ENCODE assay signal across 26 mouse cellular contexts in genomic region chr14:13262406-13262805, GRCm38 (mm10). TPM values are rescaled to one million over a fixed set of nuclear protein-coding genes. Genes with fewer than 3 reads are reported as not detected.
DNase-seq lines count a peak whose midpoint lies in the region; ATAC-seq lines count a peak whose summit lies in the region.
"Had no signal": no experiment of that assay in that cellular context is flagged by ENCODE, and none has a peak within 500 bp of the region (broad histone marks: within the 10 kb centered on the region; RNA-seq: fewer than 3 reads in every experiment).

No protein-coding gene starts in this region.

- ATAC-seq in forebrain, embryonic 15.5 days (replicated peaks): peak; percentile 91
- ATAC-seq in forebrain, embryonic 11.5 days (replicated peaks; ENCODE audit: low FRiP score): no peak
- ATAC-seq in midbrain, embryonic 14.5 days (ENCODE audit: low FRiP score, low TSS enrichment): peak; percentile 58; the same call in 1 of the 2 replicates
- ATAC-seq in midbrain, embryonic 11.5 days (ENCODE audit: low FRiP score): no peak
- ATAC-seq in midbrain, embryonic 15.5 days (replicated peaks): peak; percentile 72
- ATAC-seq: CD4-positive, CD25-positive, alpha-beta regulatory T cell, adult 4 months; Patski had no signal

- H3K4me1 ChIP-seq in forebrain, embryonic 15.5 days: no peaks in the 10 kb centered on the region
- no peaks in the 10 kb centered on the region for H3K4me1 ChIP-seq in forebrain, embryonic 11.5 days (replicated peaks; ENCODE audit: control insufficient read depth, insufficient read depth, low read length)
- H3K4me1 ChIP-seq in midbrain, embryonic 14.5 days (ENCODE audit: control insufficient read depth, insufficient read depth, low read length): no peaks in the 10 kb centered on the region
- no peaks in the 10 kb centered on the region for H3K4me1 ChIP-seq in midbrain, embryonic 11.5 days (ENCODE audit: control insufficient read depth, insufficient read depth, low read length)
- no peaks in the 10 kb centered on the region for H3K4me1 ChIP-seq in midbrain, embryonic 15.5 days
- H3K4me1 ChIP-seq: embryonic facial prominence, embryonic 12.5 days; heart, embryonic 15.5 days; limb, embryonic 12.5 days; neural tube, embryonic 15.5 days had no signal

- DNase-seq in forebrain, embryonic 11.5 days (ENCODE audit: low spot score): no peak
- peak; percentile 56 for DNase-seq in midbrain, embryonic 14.5 days
- no peak for DNase-seq in midbrain, embryonic 11.5 days (ENCODE audit: low spot score, missing footprints)
- DNase-seq in c-Kit-positive CD71-positive TER-119-positive erythroid progenitor cells, embryonic 14.5 days (ENCODE audit: low spot score): no peak
- no peak for DNase-seq in kidney, postnatal 10 days
- no peak for DNase-seq in thymus, postnatal 36 days
- DNase-seq: adrenal gland, postnatal 36 days; cerebellum, adult 18-20 months; cerebellum, postnatal 14 days; heart, postnatal 4 days; kidney, adult 2 months; kidney, postnatal 14 days; lung, adult 18-20 months; lung, postnatal 10 days had no signal

- H3K27me3 ChIP-seq in forebrain, embryonic 15.5 days: no peaks in the 10 kb centered on the region
- no peaks in the 10 kb centered on the region for H3K27me3 ChIP-seq in forebrain, embryonic 11.5 days (ENCODE audit: control insufficient read depth, insufficient read depth, low read length)
- H3K27me3 ChIP-seq in midbrain, embryonic 14.5 days (ENCODE audit: control insufficient read depth, insufficient read depth, low read length): no peaks in the 10 kb centered on the region
- H3K27me3 ChIP-seq in midbrain, embryonic 11.5 days (ENCODE audit: control insufficient read depth, insufficient read depth, low read length): no peaks in the 10 kb centered on the region
- H3K27me3 ChIP-seq in midbrain, embryonic 15.5 days (replicated peaks): no peaks in the 10 kb centered on the region
- H3K27me3 ChIP-seq: embryonic facial prominence, embryonic 12.5 days; heart, embryonic 15.5 days; limb, embryonic 12.5 days; midbrain, embryonic 12.5 days; neural tube, embryonic 15.5 days; Patski had no signal

- H3K27ac ChIP-seq in forebrain, embryonic 15.5 days (replicated peaks): 0 out of 2 replicates have a peak overlapping the region, but pooled peaks have one; percentile 19
- no peak overlapping the region for H3K27ac ChIP-seq in forebrain, embryonic 11.5 days (ENCODE audit: low read depth, low read length)
- no peak overlapping the region for H3K27ac ChIP-seq in midbrain, embryonic 14.5 days (replicated peaks; ENCODE audit: low read depth, low read length)
- H3K27ac ChIP-seq in midbrain, embryonic 11.5 days (ENCODE audit: low read depth, low read length): no peak overlapping the region
- no peak overlapping the region for H3K27ac ChIP-seq in midbrain, embryonic 15.5 days
- H3K27ac ChIP-seq: embryonic facial prominence, embryonic 12.5 days; heart, embryonic 15.5 days; limb, embryonic 12.5 days; midbrain, embryonic 12.5 days; neural tube, embryonic 15.5 days; stomach, postnatal 0 days had no signal

- H3K4me2 ChIP-seq in forebrain, embryonic 15.5 days (replicated peaks): no peak overlapping the region
- no peak overlapping the region for H3K4me2 ChIP-seq in forebrain, embryonic 11.5 days (ENCODE audit: low read depth, low read length, severe bottlenecking)
- no peak overlapping the region for H3K4me2 ChIP-seq in midbrain, embryonic 14.5 days (ENCODE audit: low read length)
- H3K4me2 ChIP-seq in midbrain, embryonic 11.5 days: no peak overlapping the region
- no peak overlapping the region for H3K4me2 ChIP-seq in midbrain, embryonic 15.5 days
- H3K4me2 ChIP-seq: embryonic facial prominence, embryonic 12.5 days; heart, embryonic 15.5 days; limb, embryonic 12.5 days; liver, embryonic 11.5 days; midbrain, embryonic 12.5 days; neural tube, embryonic 15.5 days had no signal

- no peaks in the 10 kb centered on the region for H3K9me3 ChIP-seq in forebrain, embryonic 15.5 days
- H3K9me3 ChIP-seq in forebrain, embryonic 11.5 days (ENCODE audit: control insufficient read depth, low read length): no peaks in the 10 kb centered on the region
- no peaks in the 10 kb centered on the region for H3K9me3 ChIP-seq in midbrain, embryonic 14.5 days (ENCODE audit: control insufficient read depth, low read length)
- no peaks in the 10 kb centered on the region for H3K9me3 ChIP-seq in midbrain, embryonic 11.5 days (ENCODE audit: control insufficient read depth, low read length)
- H3K9me3 ChIP-seq in midbrain, embryonic 15.5 days: no peaks in the 10 kb centered on the region
- H3K9me3 ChIP-seq: embryonic facial prominence, embryonic 12.5 days; heart, embryonic 15.5 days; limb, embryonic 12.5 days; midbrain, embryonic 12.5 days; neural tube, embryonic 15.5 days had no signal

- no peak overlapping the region for H3K4me3 ChIP-seq in forebrain, embryonic 15.5 days
- no peak overlapping the region for H3K4me3 ChIP-seq in forebrain, embryonic 11.5 days (ENCODE audit: low read depth, low read length)
- H3K4me3 ChIP-seq in midbrain, embryonic 14.5 days (replicated peaks; ENCODE audit: low read depth, low read length): no peak overlapping the region
- no peak overlapping the region for H3K4me3 ChIP-seq in midbrain, embryonic 11.5 days (ENCODE audit: low read depth, low read length)
- no peak overlapping the region for H3K4me3 ChIP-seq in midbrain, embryonic 15.5 days
- H3K4me3 ChIP-seq: embryonic facial prominence, embryonic 12.5 days; heart, embryonic 15.5 days; limb, embryonic 12.5 days; midbrain, embryonic 12.5 days; neural tube, embryonic 15.5 days had no signal

- H3K9ac ChIP-seq in forebrain, embryonic 15.5 days (replicated peaks): no peak overlapping the region
- H3K9ac ChIP-seq in forebrain, embryonic 11.5 days (ENCODE audit: low read length): no peak overlapping the region
- H3K9ac ChIP-seq in midbrain, embryonic 14.5 days (replicated peaks; ENCODE audit: low read length): no peak overlapping the region
- H3K9ac ChIP-seq in midbrain, embryonic 11.5 days (ENCODE audit: low read length): no peak overlapping the region
- H3K9ac ChIP-seq in midbrain, embryonic 15.5 days: no peak overlapping the region
- H3K9ac ChIP-seq: embryonic facial prominence, embryonic 12.5 days; heart, embryonic 15.5 days; limb, embryonic 12.5 days; midbrain, embryonic 12.5 days; neural tube, embryonic 15.5 days had no signal

- no peaks in the 10 kb centered on the region for H3K36me3 ChIP-seq in forebrain, embryonic 15.5 days
- no peaks in the 10 kb centered on the region for H3K36me3 ChIP-seq in forebrain, embryonic 11.5 days (ENCODE audit: control insufficient read depth, insufficient read depth, low read length)
- no peaks in the 10 kb centered on the region for H3K36me3 ChIP-seq in midbrain, embryonic 14.5 days (ENCODE audit: control insufficient read depth, insufficient read depth, low read length)
- no peaks in the 10 kb centered on the region for H3K36me3 ChIP-seq in midbrain, embryonic 11.5 days (ENCODE audit: control insufficient read depth, insufficient read depth, low read length)
- H3K36me3 ChIP-seq in midbrain, embryonic 15.5 days (replicated peaks): no peaks in the 10 kb centered on the region
- H3K36me3 ChIP-seq: embryonic facial prominence, embryonic 12.5 days; heart, embryonic 15.5 days; limb, embryonic 12.5 days; midbrain, embryonic 12.5 days; neural tube, embryonic 15.5 days had no signal

- 6% methylated on average over 1 of the region's 1 CpGs for WGBS in forebrain, embryonic 15.5 days
- WGBS in forebrain, embryonic 11.5 days: 26% methylated on average over 1 of the region's 1 CpGs
- 10% methylated on average over 1 of the region's 1 CpGs for WGBS in midbrain, embryonic 14.5 days
- 46% methylated on average over 1 of the region's 1 CpGs for WGBS in midbrain, embryonic 11.5 days
- WGBS in midbrain, embryonic 15.5 days: 15% methylated on average over 1 of the region's 1 CpGs

RNA-seq across cellular contexts. Expression of gene Synpr, which starts 22.2 kb away (rescaled TPM):
- polyA plus RNA-seq in forebrain, embryonic 15.5 days (2015; fragmentation: Nextera tagmentation; extraction: Ambion mirVana): 25.3 and 25.8 TPM in 2 replicates
- 5.4 and 6.9 TPM in 2 replicates for polyA plus RNA-seq in forebrain, embryonic 11.5 days (2014; fragmentation: Nextera tagmentation; extraction: Ambion mirVana)
- polyA plus RNA-seq in midbrain, embryonic 14.5 days (2014; fragmentation: Nextera tagmentation; extraction: Ambion mirVana): 35.1 and 35.2 TPM in 2 replicates
- polyA plus RNA-seq in midbrain, embryonic 11.5 days (2014; fragmentation: Nextera tagmentation; extraction: Ambion mirVana): 7.7 and 8.7 TPM in 2 replicates
- polyA plus RNA-seq in midbrain, embryonic 15.5 days (2015; fragmentation: Nextera tagmentation; extraction: Ambion mirVana): 30.6 and 33.1 TPM in 2 replicates
- polyA plus RNA-seq: kidney, adult 2 months; small intestine, adult 2 months had no signal

Comparison
In these comparisons a context has a peak if more than half of its experiments do, and no peak if none do; other contexts are left out.
1. ATAC-seq: peak in forebrain, embryonic 15.5 days (single experiment), midbrain, embryonic 14.5 days (single experiment) and midbrain, embryonic 15.5 days (single experiment); none in forebrain, embryonic 11.5 days (single experiment) and midbrain, embryonic 11.5 days (single experiment).